Mouse (Mus musculus): Measurements from ENCODE around the gene Il22ra2.

Il22ra2 gene

GRCm38 (mm10) chr10:19621408-19622048 is at the start of gene Il22ra2:
Gene Il22ra2, plus strand, starts transcription at chr10:19621998.
- CTCF ChIA-PET: no interaction called here

GRCm38 (mm10) chr10:19577571-19577970 is 44.2 kb upstream of the Il22ra2 start:
- CTCF ChIA-PET: interaction anchor here (1.0 kb wide), 1 partner anchor 31 kb away, joined by 3 read pairs; no protein-coding TSS in a partner anchor

- CTCF ChIA-PET: interaction anchor here (1.0 kb wide), 1 partner anchor 31 kb away, joined by 3 read pairs; no protein-coding TSS in a partner anchor
These were observed 43.8 kb upstream of the Il22ra2 start for GRCm38 (mm10) chr10:19578001-19578400.

GRCm38 (mm10) chr10:19578409-19578986 is 43.3 kb upstream of the Il22ra2 start:
- CTCF ChIA-PET: interaction anchor here (0.6 kb wide), 1 partner anchor 200 kb away, joined by 3 read pairs; no protein-coding TSS in a partner anchor

- CTCF ChIA-PET: interaction anchor here (0.7 kb wide), 1 partner anchor 20 kb away, joined by 5 read pairs; no protein-coding TSS in a partner anchor
These were observed 41.1 kb upstream of the Il22ra2 start for GRCm38 (mm10) chr10:19580660-19581059.

- CTCF ChIA-PET: interaction anchor here (0.6 to 0.7 kb wide), 2 partner anchors 273 to 340 kb away, joined by 3 read pairs; no protein-coding TSS in a partner anchor
These were observed 39.8 kb upstream of the Il22ra2 start for GRCm38 (mm10) chr10:19581844-19582582.

GRCm38 (mm10) chr10:19582806-19583430 is 38.9 kb upstream of the Il22ra2 start:
- CTCF ChIA-PET: no interaction called here

GRCm38 (mm10) chr10:19584064-19584463 is 37.7 kb upstream of the Il22ra2 start:
- CTCF ChIA-PET: interaction anchor here (0.6 kb wide), 1 partner anchor 440 kb away, joined by 9 read pairs; no protein-coding TSS in a partner anchor

- CTCF ChIA-PET: interaction anchor here (0.6 kb wide), 1 partner anchor 439 kb away, joined by 9 read pairs; no protein-coding TSS in a partner anchor
These were observed 37.0 kb upstream of the Il22ra2 start for GRCm38 (mm10) chr10:19584846-19585245.

GRCm38 (mm10) chr10:19585860-19586259 is 35.9 kb upstream of the Il22ra2 start:
- CTCF ChIA-PET: interaction anchor here (0.7 kb wide), 1 partner anchor 47 kb away, joined by 3 read pairs; no protein-coding TSS in a partner anchor

GRCm38 (mm10) chr10:19587281-19587680 is 34.5 kb upstream of the Il22ra2 start:
- CTCF ChIA-PET: interaction anchor here (0.6 kb wide), 1 partner anchor 12 kb away, joined by 3 read pairs; no protein-coding TSS in a partner anchor

- CTCF ChIA-PET: no interaction called here
These were observed 32.2 kb upstream of the Il22ra2 start for GRCm38 (mm10) chr10:19589626-19590025.

- CTCF ChIA-PET: no interaction called here
These were observed 30.5 kb upstream of the Il22ra2 start for GRCm38 (mm10) chr10:19591286-19591640.

- CTCF ChIA-PET: no interaction called here
These were observed 30.0 kb upstream of the Il22ra2 start, which contains the start of gene Ifngr1 for GRCm38 (mm10) chr10:19591641-19592441. Gene Ifngr1, plus strand, starts transcription at chr10:19591949.

GRCm38 (mm10) chr10:19592556-19592955 is 29.2 kb upstream of the Il22ra2 start:
- CTCF ChIA-PET: interaction anchor here (0.6 kb wide), 1 partner anchor 1663 kb away, joined by 5 read pairs; no protein-coding TSS in a partner anchor

- CTCF ChIA-PET: no interaction called here
These were observed 28.5 kb upstream of the Il22ra2 start for GRCm38 (mm10) chr10:19593296-19593695.

- CTCF ChIA-PET: no interaction called here
These were observed 27.4 kb upstream of the Il22ra2 start for GRCm38 (mm10) chr10:19594201-19594905.

GRCm38 (mm10) chr10:19596866-19597265 is 24.9 kb upstream of the Il22ra2 start:
- CTCF ChIA-PET: no interaction called here

GRCm38 (mm10) chr10:19598091-19598490 is 23.7 kb upstream of the Il22ra2 start:
- CTCF ChIA-PET: no interaction called here

All from spleen, embryonic (tissue).